Mouse (Mus musculus): ENCODE measurements around the gene Gm10570.

DNA sequence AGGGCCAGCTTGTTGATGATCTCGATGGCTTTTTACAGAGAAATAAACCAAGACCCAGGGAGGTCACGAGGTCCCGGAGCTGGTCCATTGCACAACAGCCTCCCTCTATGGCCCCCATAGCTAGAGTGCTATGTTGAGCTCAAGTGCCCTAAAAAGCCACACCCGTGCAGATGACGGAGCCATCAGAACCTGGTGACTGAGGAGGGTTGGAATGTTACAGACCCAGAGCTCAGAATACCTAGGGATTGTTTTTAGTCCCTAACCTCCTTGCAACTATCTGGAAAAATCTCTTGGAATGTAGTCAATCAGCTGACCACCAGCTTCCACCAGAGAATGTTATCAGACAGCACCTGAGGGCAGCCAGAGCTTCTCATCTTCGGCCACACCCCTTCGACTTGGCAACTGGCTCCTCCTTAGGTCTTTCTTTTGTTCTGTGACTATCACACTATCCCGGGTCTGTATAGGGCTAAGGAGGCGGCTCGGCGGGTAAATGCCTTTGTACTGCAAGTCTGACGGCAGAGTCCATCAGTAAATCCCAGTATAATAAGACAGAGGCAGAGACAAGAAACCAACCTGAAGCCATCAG, 6.1 kb downstream of the Gm10570 start:
- TF ChIP-seq GATA1 (IDR thresholded peaks at IDR 0.05; ENCODE audit: borderline replicate concordance, low read length) (no peak), FLI1 (IDR thresholded peaks at IDR 0.05; ENCODE audit: low read length) (no peak)

All from megakaryocyte, embryonic 14.5 days (primary cell).